Mouse (Mus musculus) ZHBTc4 (cell line): ENCODE results near the gene Ldlrad1.

ENCODE experiments used
- DNase-seq: peaks from one replicate; pipeline ENCODE4 v3.0.0-alpha.2; 2011; ENCODE audit warnings: low read depth, low spot score

Gene Ldlrad1

GRCm38 (mm10) chr4:107208880-107209279, at the start of gene Ldlrad1:
Ldlrad1 (plus strand) TSS chr4:107209180.
- no peak for DNase-seq

- no peak for DNase-seq
Measured at GRCm38 (mm10) chr4:107160181-107160580, 48.8 kb upstream of the Ldlrad1 start.

GRCm38 (mm10) chr4:107163341-107163740, 45.6 kb upstream of the Ldlrad1 start:
- no peak for DNase-seq

- DNase-seq, result peak; percentile 77
Measured at GRCm38 (mm10) chr4:107163756-107164587, 45.0 kb upstream of the Ldlrad1 start.

GRCm38 (mm10) chr4:107166700-107167099, 42.3 kb upstream of the Ldlrad1 start:
- DNase-seq, result no peak

GRCm38 (mm10) chr4:107167798-107168197, 41.2 kb upstream of the Ldlrad1 start:
- no peak for DNase-seq

- DNase-seq, result no peak
Measured at GRCm38 (mm10) chr4:107177506-107177905, 31.5 kb upstream of the Ldlrad1 start.

- peak; percentile 98 for DNase-seq
Measured at GRCm38 (mm10) chr4:107178182-107178829, 30.7 kb upstream of the Ldlrad1 start, which contains the start of gene Tmem59. Tmem59 (plus strand) TSS chr4:107178399.

GRCm38 (mm10) chr4:107178830-107179490, 30.0 kb upstream of the Ldlrad1 start, which contains the start of gene Tceanc2:
Tceanc2 (minus strand) TSS chr4:107179116.
- DNase-seq, result peak; percentile 54

GRCm38 (mm10) chr4:107179561-107179960, 29.4 kb upstream of the Ldlrad1 start:
- DNase-seq, result no peak

GRCm38 (mm10) chr4:107180746-107181145, 28.2 kb upstream of the Ldlrad1 start:
- DNase-seq, result peak; percentile 65

- DNase-seq, result no peak
Measured at GRCm38 (mm10) chr4:107181866-107182265, 27.1 kb upstream of the Ldlrad1 start.

- no peak for DNase-seq
Measured at GRCm38 (mm10) chr4:107182796-107183195, 26.2 kb upstream of the Ldlrad1 start.

GRCm38 (mm10) chr4:107183203-107183602, 25.8 kb upstream of the Ldlrad1 start:
- DNase-seq, result no peak

- DNase-seq, result no peak
Measured at GRCm38 (mm10) chr4:107185703-107186102, 23.3 kb upstream of the Ldlrad1 start.

GRCm38 (mm10) chr4:107193841-107194240, 15.1 kb upstream of the Ldlrad1 start:
- no peak for DNase-seq

GRCm38 (mm10) chr4:107196454-107196853, 12.5 kb upstream of the Ldlrad1 start:
- no peak for DNase-seq

- DNase-seq, result no peak
Measured at GRCm38 (mm10) chr4:107198072-107198471, 10.9 kb upstream of the Ldlrad1 start.

GRCm38 (mm10) chr4:107201779-107202178, 7.2 kb upstream of the Ldlrad1 start:
- no peak for DNase-seq

- DNase-seq, result peak; percentile 24
Measured at GRCm38 (mm10) chr4:107203001-107203400, 6.0 kb upstream of the Ldlrad1 start.

- DNase-seq, result no peak
Measured at GRCm38 (mm10) chr4:107207016-107207415, 2.0 kb upstream of the Ldlrad1 start.

- no peak for DNase-seq
Measured at GRCm38 (mm10) chr4:107210483-107211097, 1.6 kb downstream of the Ldlrad1 start.
